Mouse (Mus musculus): ENCODE measurements around the gene Lypd5.

DNA sequence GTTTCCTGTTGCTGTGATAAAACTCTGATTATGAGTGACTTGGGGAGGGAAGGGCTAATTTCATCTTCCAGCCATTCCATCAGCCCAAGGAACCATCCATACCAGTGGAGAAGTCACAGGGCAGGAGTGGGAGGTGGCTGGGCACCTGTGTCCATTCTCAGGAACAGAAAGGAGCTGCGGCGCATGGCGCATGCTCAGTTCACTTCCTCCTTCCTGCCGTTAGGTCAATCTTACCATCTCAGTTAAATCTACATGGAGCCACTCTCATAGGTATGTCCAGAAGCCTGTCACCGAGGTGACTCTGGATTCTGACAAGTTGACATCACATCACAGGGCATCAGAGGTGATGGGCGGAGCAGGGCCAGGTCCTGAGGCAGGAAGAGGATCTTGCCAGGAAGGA lies 6.7 kb downstream of the Lypd5 start:
- TF ChIP-seq POLR2AphosphoS2 (IDR thresholded peaks at IDR 0.05; ENCODE audit: low read depth, low read length) (no peak), POLR2A (IDR thresholded peaks at IDR 0.05; ENCODE audit: low read depth, low read length) (no peak), UBTF (IDR thresholded peaks at IDR 0.05; ENCODE audit: low read depth, low read length) (no peak), RCOR1 (conservative IDR thresholded peaks at IDR 0.05; ENCODE audit: low read depth, low read length) (no peak), EP300 (IDR thresholded peaks at IDR 0.05; ENCODE audit: low read length) (no peak), CTCF (conservative IDR thresholded peaks at IDR 0.05 in 1 of 2, IDR thresholded peaks at IDR 0.05 in 1 of 2; ENCODE audit: low read depth in 2 of 2, low read length in 2 of 2) (no peak), TCF12 (IDR thresholded peaks at IDR 0.05; ENCODE audit: low read depth, low read length) (no peak), MEF2A (IDR thresholded peaks at IDR 0.05; ENCODE audit: borderline replicate concordance, low read depth, low read length) (no peak), CHD2 (IDR thresholded peaks at IDR 0.05; ENCODE audit: low read length) (no peak), MAX (IDR thresholded peaks at IDR 0.05; ENCODE audit: low read length) (no peak), ELF1 (IDR thresholded peaks at IDR 0.05; ENCODE audit: low read depth, low read length) (no peak), ZNF384 (IDR thresholded peaks at IDR 0.05; ENCODE audit: low read depth, low read length) (no peak), ZC3H11A (IDR thresholded peaks at IDR 0.05; ENCODE audit: low read depth, low read length) (no peak)
